Mouse (Mus musculus) MEL (cell line): Measurements from ENCODE around the gene Sec24d.

ENCODE experiments used
- ZMIZ1 ChIP-seq: IDR thresholded peaks from 2 replicates; pipeline ENCODE4 v1.6.1; 2012; ENCODE audit warnings: low read depth, mild to moderate bottlenecking, inconsistent platforms, low read length, improper control_type of control experiment, moderate library complexity
- ZNF384 ChIP-seq: IDR thresholded peaks from 2 replicates; pipeline ENCODE4 v1.6.1; 2012; ENCODE audit warnings: low read depth, mild to moderate bottlenecking, inconsistent platforms, low read length, improper control_type of control experiment

DNA sequence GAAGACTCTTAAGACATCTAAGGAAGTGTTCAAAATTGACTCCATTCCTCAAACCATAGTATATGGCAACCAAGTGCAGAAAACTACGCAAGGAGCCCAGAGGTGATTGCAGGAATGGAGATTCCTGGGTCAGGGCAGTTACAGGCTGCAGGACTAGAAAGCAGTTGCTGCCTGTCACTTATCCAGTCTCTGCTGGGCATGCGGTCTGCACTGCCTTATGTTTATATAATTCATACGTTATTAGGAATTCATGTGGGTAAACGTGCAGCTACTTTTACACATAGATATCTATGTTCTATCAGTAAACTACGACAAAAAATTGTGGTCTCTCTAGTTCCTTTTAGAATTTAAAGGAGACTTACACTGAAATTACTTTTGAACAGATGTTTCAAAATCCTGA is 46.2 kb downstream of the Sec24d start:
- TF ChIP-seq ZMIZ1 = no peak
- no peak for TF ChIP-seq ZNF384
